Mouse (Mus musculus) erythroblast, embryonic 14.5 days (primary cell): ENCODE data around the gene BC030870.

ENCODE experiments used
- GATA1 ChIP-seq: IDR thresholded peaks from 2 replicates; pipeline ENCODE4 v1.6.1; 2012; ENCODE audit warnings: low read length, inconsistent platforms, mixed read lengths
- TAL1 ChIP-seq: IDR thresholded peaks from 3 replicates; pipeline ENCODE4 v1.6.1; 2012; ENCODE audit warnings: low read length, inconsistent platforms, mixed read lengths

DNA sequence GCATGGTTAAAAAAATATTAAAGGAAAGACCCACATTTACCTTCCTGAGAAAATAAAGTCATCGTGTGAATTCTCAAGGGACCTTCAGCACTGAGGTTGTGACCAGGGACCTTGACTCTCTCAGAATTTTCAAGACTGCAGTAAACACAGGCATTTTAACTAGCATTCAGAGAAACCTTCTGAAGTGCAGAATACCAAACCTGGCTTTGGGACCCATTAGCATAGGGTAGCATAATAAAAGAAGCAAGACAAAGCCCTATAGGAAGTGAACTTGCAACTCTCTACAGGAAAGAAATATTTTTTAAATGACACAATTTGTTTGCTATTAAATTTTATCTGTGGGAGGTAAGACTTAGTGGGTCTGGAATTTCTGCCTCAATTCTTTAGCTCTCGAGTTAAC is 65.3 kb downstream of the BC030870 start:
- TF ChIP-seq TAL1 (no peak), GATA1 (no peak)
